Mouse (Mus musculus): ENCODE measurements around the gene Pgk1. TPM values are rescaled to one million over a fixed set of nuclear protein-coding genes. Genes with fewer than 3 reads are reported as not detected.

Gene Pgk1
- 260 and 290 TPM in 2 replicates for polyA plus RNA-seq (2012; rRNA removed)

GRCm38 (mm10) chrX:106186713-106187649, at the start of gene Pgk1:
Gene Pgk1, plus strand, starts transcription at chrX:106187100.

GRCm38 (mm10) chrX:106142936-106143335, 44.0 kb upstream of the Pgk1 start, which contains the start of gene Tlr13:
Gene Tlr13, plus strand, starts transcription at chrX:106143204.

GRCm38 (mm10) chrX:106221058-106221457, 34.2 kb downstream of the Pgk1 start, which contains the start of gene Taf9b:
Gene Taf9b, minus strand, starts transcription at chrX:106221158.

Other genes with a start within 250 kb of the Pgk1 start
- gene Magt1, start 175.2 kb upstream of the Pgk1 start, polyA plus RNA-seq (2012; rRNA removed) = 10.1 and 13.6 TPM in 2 replicates
- gene Cox7b, start 171.4 kb upstream of the Pgk1 start, polyA plus RNA-seq (2012; rRNA removed) = 260 and 319 TPM in 2 replicates
- gene Atp7a, start 159.8 kb upstream of the Pgk1 start, polyA plus RNA-seq (2012; rRNA removed) = 7.6 and 7.8 TPM in 2 replicates
- 0.33 and 0.37 TPM in 2 replicates for gene Tlr13, start 43.9 kb upstream of the Pgk1 start, polyA plus RNA-seq (2012; rRNA removed)
- 10.9 and 11.3 TPM in 2 replicates for gene Taf9b, start 34.1 kb downstream of the Pgk1 start, polyA plus RNA-seq (2012; rRNA removed)
- not detected in 2 replicates for gene Fnd3c2, start 68.3 kb downstream of the Pgk1 start, polyA plus RNA-seq (2012; rRNA removed)